ENCODE assay signal across 22 mouse cellular contexts in the genomic region with DNA sequence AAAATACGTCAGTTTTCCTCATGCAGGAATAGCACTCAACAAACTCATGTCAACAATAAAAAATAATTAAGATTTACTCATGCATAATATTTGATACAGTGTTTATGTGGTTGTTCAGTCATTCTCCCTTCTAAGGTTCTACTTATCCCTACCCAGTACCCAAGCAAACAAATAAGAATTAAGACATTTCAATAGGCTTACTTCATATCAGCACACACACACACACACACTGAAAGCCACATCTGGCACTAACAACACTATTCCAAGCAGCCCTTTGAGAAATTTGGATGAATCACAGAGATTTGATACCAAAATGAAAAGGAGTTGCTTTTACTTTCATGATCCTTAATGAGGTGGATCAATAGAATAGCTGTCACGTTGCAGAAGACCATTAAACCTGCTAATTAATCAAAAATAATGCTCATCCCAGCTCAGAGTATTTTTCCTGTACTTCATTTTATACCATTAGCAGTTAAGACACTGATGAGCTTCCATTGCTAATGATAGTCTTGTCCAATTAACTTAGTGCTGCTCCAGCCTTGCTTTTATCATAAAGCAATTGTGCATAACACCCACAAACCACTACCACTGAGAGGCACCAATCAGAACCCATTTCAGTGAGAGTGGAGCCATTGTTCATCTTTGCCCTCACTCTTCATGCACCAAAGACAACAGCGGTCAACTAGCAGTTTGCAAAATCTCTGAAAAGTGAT.
DNase-seq lines count a peak whose midpoint lies in the region; ATAC-seq and TF ChIP-seq lines count a peak whose summit lies in the region.
"Had no signal": no experiment of that assay in that cellular context is flagged by ENCODE, and none has a peak within 500 bp of the region (broad histone marks: within the 10 kb centered on the region; RNA-seq: fewer than 3 reads in every experiment).

No protein-coding gene starts in this region.

- H3K4me2 ChIP-seq in forebrain, embryonic 13.5 days, result no peak overlapping the region
- no peak overlapping the region for H3K4me2 ChIP-seq in forebrain, postnatal 0 days (ENCODE audit: low read depth)
- no peak overlapping the region for H3K4me2 ChIP-seq in midbrain, embryonic 12.5 days (replicated peaks)
- H3K4me2 ChIP-seq in midbrain, postnatal 0 days (ENCODE audit: low read depth, low read length, poor library complexity, severe bottlenecking), result no peak overlapping the region
- no peak overlapping the region for H3K4me2 ChIP-seq in forebrain, embryonic 14.5 days (ENCODE audit: low read length)
- H3K4me2 ChIP-seq: embryonic facial prominence, embryonic 15.5 days; intestine, embryonic 15.5 days had no signal

- H3K36me3 ChIP-seq in forebrain, embryonic 13.5 days (ENCODE audit: poor library complexity, severe bottlenecking), result no peaks in the 10 kb centered on the region
- no peaks in the 10 kb centered on the region for H3K36me3 ChIP-seq in forebrain, postnatal 0 days (ENCODE audit: insufficient read depth)
- H3K36me3 ChIP-seq in midbrain, embryonic 12.5 days, result no peaks in the 10 kb centered on the region
- H3K36me3 ChIP-seq in midbrain, postnatal 0 days (ENCODE audit: insufficient read depth, low read length), result no peaks in the 10 kb centered on the region
- no peaks in the 10 kb centered on the region for H3K36me3 ChIP-seq in forebrain, embryonic 14.5 days (ENCODE audit: control insufficient read depth, insufficient read depth, low read length)
- H3K36me3 ChIP-seq in heart, adult 2 months (ENCODE audit: control insufficient read depth, insufficient read depth, low read length), result no peaks in the 10 kb centered on the region
- H3K36me3 ChIP-seq: embryonic facial prominence, embryonic 15.5 days; heart, embryonic 10.5 days; intestine, embryonic 15.5 days had no signal

- no peak for TF ChIP-seq POLR2A in heart, adult 2 months (IDR thresholded peaks at IDR 0.05; ENCODE audit: insufficient read depth, low read depth, low read length)

- no peaks in the 10 kb centered on the region for H3K27me3 ChIP-seq in forebrain, embryonic 13.5 days
- no peaks in the 10 kb centered on the region for H3K27me3 ChIP-seq in forebrain, postnatal 0 days (ENCODE audit: insufficient read depth, low read length)
- H3K27me3 ChIP-seq in midbrain, embryonic 12.5 days, result no peaks in the 10 kb centered on the region
- no peaks in the 10 kb centered on the region for H3K27me3 ChIP-seq in midbrain, postnatal 0 days (ENCODE audit: insufficient read depth, low read length)
- H3K27me3 ChIP-seq in forebrain, embryonic 14.5 days (replicated peaks; ENCODE audit: control insufficient read depth, insufficient read depth, low read length), result no peaks in the 10 kb centered on the region
- no peaks in the 10 kb centered on the region for H3K27me3 ChIP-seq in heart, adult 2 months (ENCODE audit: control insufficient read depth, insufficient read depth, low read length)
- H3K27me3 ChIP-seq: CH12.LX; embryonic facial prominence, embryonic 15.5 days; intestine, embryonic 15.5 days had no signal

- DNase-seq in forebrain, postnatal 0 days, result no peak
- DNase-seq in midbrain, postnatal 0 days (ENCODE audit: low spot score), result no peak
- DNase-seq in forebrain, embryonic 14.5 days (ENCODE audit: low spot score), result peak; percentile 31
- DNase-seq in heart, adult 9 months (ENCODE audit: low spot score in 2 of 2), result no peak
- DNase-seq in heart, adult 2 months, result no peak
- DNase-seq: adrenal gland, adult 2 months; adrenal gland, postnatal 25 days; cerebellum, adult 2 months; cerebellum, postnatal 10 days; embryo, embryonic 11 days; gastrocnemius, adult 2 months; gastrocnemius, postnatal 25 days; heart, postnatal 10 days; heart, postnatal 4 days; kidney, adult 18-20 months had no signal

- no peaks in the 10 kb centered on the region for H3K9me3 ChIP-seq in forebrain, embryonic 13.5 days (replicated peaks)
- H3K9me3 ChIP-seq in forebrain, postnatal 0 days (ENCODE audit: low read length), result no peaks in the 10 kb centered on the region
- no peaks in the 10 kb centered on the region for H3K9me3 ChIP-seq in midbrain, embryonic 12.5 days
- H3K9me3 ChIP-seq in midbrain, postnatal 0 days (ENCODE audit: low read length), result no peaks in the 10 kb centered on the region
- H3K9me3 ChIP-seq in forebrain, embryonic 14.5 days (replicated peaks; ENCODE audit: control insufficient read depth, low read length), result no peaks in the 10 kb centered on the region
- H3K9me3 ChIP-seq: embryonic facial prominence, embryonic 15.5 days; heart, embryonic 10.5 days; intestine, embryonic 15.5 days had no signal

- intact Hi-C loops in heart, adult 2 months (cut with DNase I), result no loop called here

- ATAC-seq in forebrain, embryonic 13.5 days, result peak; percentile 61; the same call in 1 of the 2 replicates
- ATAC-seq in forebrain, postnatal 0 days, result no peak
- ATAC-seq in midbrain, embryonic 12.5 days (ENCODE audit: low FRiP score, low read depth), result peak; percentile 34; the same call in 1 of the 2 replicates
- ATAC-seq in midbrain, postnatal 0 days (ENCODE audit: low FRiP score), result no peak
- ATAC-seq in forebrain, embryonic 14.5 days, result peak; percentile 62; the same call in 1 of the 2 replicates
- ATAC-seq: intestine, embryonic 15.5 days had no signal

- no peaks in the 10 kb centered on the region for H3K79me2 ChIP-seq in heart, adult 2 months (replicated peaks; ENCODE audit: control insufficient read depth, insufficient read depth, low read length)

- no peak for TF ChIP-seq EP300 in heart, adult 2 months (IDR thresholded peaks at IDR 0.05; ENCODE audit: insufficient read depth, low read depth, low read length)

- 36% methylated on average over 3 of the region's 3 CpGs for WGBS in forebrain, embryonic 13.5 days
- WGBS in forebrain, postnatal 0 days, result 43% methylated on average over 3 of the region's 3 CpGs
- 75% methylated on average over 3 of the region's 3 CpGs for WGBS in midbrain, embryonic 12.5 days
- 77% methylated on average over 3 of the region's 3 CpGs for WGBS in midbrain, postnatal 0 days
- WGBS in forebrain, embryonic 14.5 days, result 33% methylated on average over 3 of the region's 3 CpGs
- WGBS in heart, adult 2 months, result 78% methylated on average over 3 of the region's 3 CpGs

- TF ChIP-seq CTCF in forebrain, postnatal 0 days (IDR thresholded peaks at IDR 0.05; ENCODE audit: low read depth), result no peak
- no peak for TF ChIP-seq CTCF in midbrain, postnatal 0 days (IDR thresholded peaks at IDR 0.05)
- no peak for TF ChIP-seq CTCF in heart, adult 2 months (IDR thresholded peaks at IDR 0.05)

- no peak overlapping the region for H3K9ac ChIP-seq in forebrain, embryonic 13.5 days
- H3K9ac ChIP-seq in forebrain, postnatal 0 days, result no peak overlapping the region
- H3K9ac ChIP-seq in midbrain, embryonic 12.5 days (replicated peaks), result no peak overlapping the region
- H3K9ac ChIP-seq in midbrain, postnatal 0 days (replicated peaks; ENCODE audit: low read length, poor library complexity, severe bottlenecking), result no peak overlapping the region
- no peak overlapping the region for H3K9ac ChIP-seq in forebrain, embryonic 14.5 days (ENCODE audit: low read length)
- no peak overlapping the region for H3K9ac ChIP-seq in heart, adult 2 months (ENCODE audit: low read depth, low read length)
- H3K9ac ChIP-seq: embryonic facial prominence, embryonic 15.5 days; intestine, embryonic 15.5 days had no signal

- H3K4me1 ChIP-seq in forebrain, embryonic 13.5 days, result no peaks in the 10 kb centered on the region
- H3K4me1 ChIP-seq in forebrain, postnatal 0 days (ENCODE audit: insufficient read depth), result no peaks in the 10 kb centered on the region
- H3K4me1 ChIP-seq in midbrain, embryonic 12.5 days, result no peaks in the 10 kb centered on the region
- no peaks in the 10 kb centered on the region for H3K4me1 ChIP-seq in midbrain, postnatal 0 days (ENCODE audit: insufficient read depth, low read length)
- peaks cover 3% of the 10 kb centered on the region; the same call in 1 of the 2 replicates for H3K4me1 ChIP-seq in forebrain, embryonic 14.5 days (ENCODE audit: control insufficient read depth, insufficient read depth, low read length)
- no peaks in the 10 kb centered on the region for H3K4me1 ChIP-seq in heart, adult 2 months (ENCODE audit: control insufficient read depth, insufficient read depth, low read length)
- H3K4me1 ChIP-seq: embryonic facial prominence, embryonic 15.5 days; heart, embryonic 10.5 days; intestine, embryonic 15.5 days had no signal

- H3K4me3 ChIP-seq in forebrain, embryonic 13.5 days, result no peak overlapping the region
- H3K4me3 ChIP-seq in forebrain, postnatal 0 days (ENCODE audit: low read depth, low read length), result no peak overlapping the region
- no peak overlapping the region for H3K4me3 ChIP-seq in midbrain, embryonic 12.5 days
- H3K4me3 ChIP-seq in midbrain, postnatal 0 days (ENCODE audit: low read depth, low read length), result no peak overlapping the region
- H3K4me3 ChIP-seq in forebrain, embryonic 14.5 days (ENCODE audit: low read depth, low read length), result no peak overlapping the region
- H3K4me3 ChIP-seq in heart, adult 2 months, result no peak overlapping the region
- H3K4me3 ChIP-seq: embryonic facial prominence, embryonic 15.5 days; erythroblast, embryonic 14.5 days; gastrocnemius, adult 2 months; heart, embryonic 10.5 days; intestine, embryonic 15.5 days had no signal

- H3K27ac ChIP-seq in forebrain, embryonic 13.5 days, result no peak overlapping the region
- H3K27ac ChIP-seq in forebrain, postnatal 0 days (ENCODE audit: low read depth, low read length), result no peak overlapping the region
- no peak overlapping the region for H3K27ac ChIP-seq in midbrain, embryonic 12.5 days (replicated peaks)
- no peak overlapping the region for H3K27ac ChIP-seq in midbrain, postnatal 0 days (ENCODE audit: low read depth, low read length)
- no peak overlapping the region for H3K27ac ChIP-seq in forebrain, embryonic 14.5 days (ENCODE audit: low read depth, low read length)
- H3K27ac ChIP-seq in heart, adult 2 months, result no peak overlapping the region
- H3K27ac ChIP-seq: embryonic facial prominence, embryonic 15.5 days; gastrocnemius, adult 2 months; heart, embryonic 10.5 days; intestine, embryonic 15.5 days had no signal

Comparison
In these comparisons a context has a peak if more than half of its experiments do, and no peak if none do; other contexts are left out.
1. ATAC-seq: peak in forebrain, embryonic 13.5 days (single experiment), midbrain, embryonic 12.5 days (single experiment) and forebrain, embryonic 14.5 days (single experiment); none in forebrain, postnatal 0 days (single experiment) and midbrain, postnatal 0 days (single experiment).